Mouse (Mus musculus) lung, embryonic 15.5 days (tissue): ENCODE results near the gene Ptpn11. TPM values are rescaled to one million over a fixed set of nuclear protein-coding genes. Genes with fewer than 3 reads are reported as not detected.
"Not testable (repeated sequence)": the region's sequence is repeated elsewhere in the genome, so short reads cannot be mapped to it uniquely, and the experiment has no call there.

Experiments used
- ATAC-seq: fragments of 200-750 bp; cut with Nextera tagmentation; 2 replicates; pipeline ENCODE4 v1.8.0; 2017; ENCODE audit warnings: moderate number of reproducible peaks, borderline replicate concordance; ENCODE audit not compliant: low FRiP score, low TSS enrichment; ENCODE audit errors: extremely low read depth
- H3K27ac ChIP-seq: fragments of 300-500 bp; sonication (generic); 2 replicates; pipeline ENCODE4 v1.5.1; 2015; ENCODE audit warnings: moderate library complexity, mild to moderate bottlenecking, inconsistent platforms
- H3K27me3 ChIP-seq: fragments of 300-500 bp; sonication (generic); 2 replicates; pipeline ENCODE4 v1.6.1; 2015; ENCODE audit warnings: inconsistent platforms
- H3K36me3 ChIP-seq: fragments of 300-500 bp; sonication (generic); 2 replicates; pipeline ENCODE4 v1.6.1; 2015; ENCODE audit warnings: inconsistent platforms
- H3K4me1 ChIP-seq: fragments of 300-500 bp; sonication (generic); 2 replicates; pipeline ENCODE4 v1.6.1; 2015; ENCODE audit warnings: inconsistent platforms
- H3K4me2 ChIP-seq: fragments of 300-500 bp; sonication (generic); 2 replicates; pipeline ENCODE4 v1.6.1; 2015; ENCODE audit warnings: inconsistent platforms, mild to moderate bottlenecking, moderate library complexity
- H3K4me3 ChIP-seq: fragments of 300-500 bp; sonication (generic); 2 replicates; pipeline ENCODE4 v1.5.1; 2015; ENCODE audit warnings: mild to moderate bottlenecking, inconsistent platforms
- H3K9ac ChIP-seq: fragments of 300-500 bp; sonication (generic); 2 replicates; pipeline ENCODE4 v1.6.1; 2015; ENCODE audit warnings: inconsistent platforms
- H3K9me3 ChIP-seq: fragments of 300-500 bp; sonication (generic); 2 replicates; pipeline ENCODE4 v1.6.1; 2016; ENCODE audit warnings: inconsistent platforms
- WGBS: fragments of 180-500 bp; shearing (Covaris S2); methylation state at CpG from one replicate; pipeline ENCODE4 v1.1.7; 2015; 5-methylcytosine and 5-hydroxymethylcytosine counted together
- polyA plus RNA-seq: library from polyadenylated mRNA; unstranded; fragments of >200 nt; fragmentation: Nextera tagmentation; extraction: Ambion mirVana; gene quantifications from 2 replicates; pipeline ENCODE4 v1.2.1, GENCODE M21; 2015

Gene Ptpn11
- polyA plus RNA-seq, 1 experiment from 2014 or later = 20.8 TPM

GRCm38 (mm10) chr5:121224856-121225255, 33.7 kb upstream of the Ptpn11 start:
- ATAC-seq = no peak

GRCm38 (mm10) chr5:121224020-121224419, 32.8 kb upstream of the Ptpn11 start:
- peaks cover 11% of the 10 kb centered on the region for H3K4me1 ChIP-seq
- not testable (repeated sequence) for H3K27ac ChIP-seq, H3K4me2 ChIP-seq, H3K27me3 ChIP-seq, H3K4me3 ChIP-seq, H3K9me3 ChIP-seq, ATAC-seq, H3K36me3 ChIP-seq, H3K9ac ChIP-seq
- WGBS = 80% methylated on average over 4 of the region's 4 CpGs

More at GRCm38 (mm10) chr5:121224856-121225255, 33.7 kb upstream of the Ptpn11 start:
- H3K9me3 ChIP-seq = no peaks in the 10 kb centered on the region
- H3K4me2 ChIP-seq = no peak overlapping the region
- H3K27ac ChIP-seq = no peak overlapping the region
- no peaks in the 10 kb centered on the region for H3K36me3 ChIP-seq
- WGBS = 85% methylated on average over 3 of the region's 3 CpGs
- H3K4me3 ChIP-seq = no peak overlapping the region
- H3K27me3 ChIP-seq = no peaks in the 10 kb centered on the region
- peaks cover 7% of the 10 kb centered on the region for H3K4me1 ChIP-seq
- no peak overlapping the region for H3K9ac ChIP-seq

DNA sequence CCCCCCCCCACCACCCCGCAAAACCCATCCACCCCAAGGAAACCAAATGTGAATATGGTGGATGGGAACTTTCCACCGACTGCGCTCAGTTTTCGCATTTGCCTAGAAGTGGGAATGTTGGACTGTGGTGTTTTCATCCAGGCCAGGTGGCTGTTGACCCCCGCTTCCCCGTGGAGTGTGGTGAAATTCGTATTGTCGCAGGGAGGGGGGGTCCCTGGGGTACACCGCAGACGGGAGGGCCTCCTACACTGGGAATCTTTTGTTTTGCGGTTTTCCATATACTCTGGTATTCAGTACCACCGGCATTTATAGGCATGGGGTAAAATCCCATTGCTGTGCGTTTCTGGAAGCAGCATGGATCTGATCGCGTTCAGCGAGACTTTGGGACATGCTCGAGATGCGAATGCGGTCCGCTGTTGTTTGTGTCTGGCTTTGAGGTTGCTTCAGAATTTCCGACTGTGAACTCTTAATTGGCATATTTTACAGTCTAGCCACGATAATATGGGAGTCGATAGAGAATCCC, 30.2 kb upstream of the Ptpn11 start:
- H3K9me3 ChIP-seq = no peaks in the 10 kb centered on the region
- no peak overlapping the region for H3K27ac ChIP-seq
- H3K4me3 ChIP-seq = peak overlapping the region; percentile 100
- peaks cover 11% of the 10 kb centered on the region for H3K4me1 ChIP-seq
- ATAC-seq = no peak
- 19% methylated on average over 22 of the region's 23 CpGs for WGBS
- H3K9ac ChIP-seq = peak overlapping the region; percentile 82; the same call in 1 of the 2 replicates
- H3K27me3 ChIP-seq = no peaks in the 10 kb centered on the region
- peak overlapping the region; percentile 76 for H3K4me2 ChIP-seq
- no peaks in the 10 kb centered on the region for H3K36me3 ChIP-seq

DNA sequence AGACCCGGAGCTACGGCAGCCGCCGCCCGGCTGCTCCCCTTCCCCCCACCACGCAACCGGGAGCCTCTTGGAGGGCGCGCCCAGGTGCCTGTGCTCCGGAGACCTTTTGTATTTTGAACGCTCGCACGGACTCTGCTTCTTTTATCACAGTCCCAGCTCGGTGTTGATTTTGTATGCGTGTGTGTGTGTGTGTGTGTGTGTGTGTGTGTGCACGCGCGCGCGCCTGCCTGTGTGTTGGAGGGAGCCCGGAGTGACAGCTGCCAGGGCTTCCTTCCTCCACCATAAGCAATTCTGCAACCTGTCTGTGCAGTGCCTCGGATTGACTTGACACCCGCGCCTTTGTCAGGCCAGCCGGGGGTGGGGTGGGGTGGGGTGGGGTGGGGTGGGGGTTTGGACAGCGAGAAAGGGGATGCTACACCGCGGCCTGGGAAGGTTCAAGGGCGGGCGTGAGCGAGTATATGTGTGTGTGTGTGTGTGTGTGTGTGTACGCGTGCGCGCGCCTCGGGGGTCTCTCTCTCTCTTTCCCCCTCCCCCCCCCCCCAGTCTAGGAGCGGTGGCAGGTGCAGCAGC, 29.6 kb upstream of the Ptpn11 start:
- Histone ChIP-seq H3K9ac (peak overlapping the region; percentile 82), H3K27me3 (no peaks in the 10 kb centered on the region), H3K4me2 (peak overlapping the region; percentile 76), H3K4me1 (peaks cover 11% of the 10 kb centered on the region), H3K36me3 (no peaks in the 10 kb centered on the region), H3K9me3 (no peaks in the 10 kb centered on the region), H3K27ac (peak overlapping the region; percentile 86), H3K4me3 (peak overlapping the region; percentile 100)
- 0% methylated on average over 37 of the region's 38 CpGs for WGBS
- 0 out of 2 replicates have a peak, but pooled peaks have one; percentile 24 for ATAC-seq

DNA sequence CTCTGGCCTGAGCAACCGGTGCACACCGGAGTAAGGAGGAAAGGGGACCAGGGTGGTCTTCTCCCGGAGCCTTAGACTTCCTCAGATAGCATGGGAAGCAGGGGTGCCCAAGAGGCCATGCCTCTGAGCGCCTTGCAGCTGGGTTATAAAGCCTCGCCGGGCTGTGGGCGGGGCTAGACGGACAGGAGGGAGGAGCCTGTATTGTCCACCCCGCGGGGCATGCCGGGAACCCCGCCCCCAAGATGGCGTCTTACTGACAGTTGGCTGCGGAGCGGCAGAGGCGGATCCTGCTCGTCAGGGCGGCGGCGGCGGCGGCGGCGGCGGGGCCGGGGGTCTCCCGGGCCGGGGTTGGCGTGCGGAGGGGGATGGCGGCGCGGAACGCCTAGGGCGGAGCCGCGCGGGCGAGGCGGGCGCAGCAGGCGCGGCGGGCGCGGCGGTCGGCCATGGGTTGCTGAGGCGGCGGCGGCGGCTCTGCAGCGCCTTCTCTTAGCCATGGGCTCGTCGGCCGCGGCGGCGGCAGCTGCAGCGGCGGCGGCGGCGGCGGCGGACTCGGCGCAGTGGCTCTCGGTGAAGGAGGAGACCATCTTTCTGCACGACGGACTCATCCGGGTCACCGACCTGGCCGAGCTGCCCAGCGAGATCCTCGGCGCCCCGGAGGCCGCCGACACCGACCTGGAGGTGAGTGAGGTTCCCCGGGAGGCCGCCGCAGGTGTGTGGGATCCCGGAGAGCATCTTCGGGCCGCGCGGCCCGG, 29.0 kb upstream of the Ptpn11 start, which contains the start of gene Hectd4:
Gene Hectd4 (plus strand): TSS at position 240 of the 752 bp plus-strand sequence.
- Histone ChIP-seq H3K9me3 (no peaks in the 10 kb centered on the region), H3K27me3 (no peaks in the 10 kb centered on the region), H3K9ac (peak within 1 kb of the TSS; percentile 82), H3K4me2 (peak within 1 kb of the TSS; percentile 76), H3K27ac (peak within 1 kb of the TSS; percentile 86), H3K4me1 (peaks cover 11% of the 10 kb centered on the region), H3K36me3 (no peaks in the 10 kb centered on the region), H3K4me3 (peak within 1 kb of the TSS; percentile 100)
- ATAC-seq = peak; percentile 92
- WGBS = under 1% methylated on average over 63 of the region's 90 CpGs

GRCm38 (mm10) chr5:121219190-121219589, 28.0 kb upstream of the Ptpn11 start:
- Histone ChIP-seq H3K4me2 (no peak overlapping the region), H3K36me3 (no peaks in the 10 kb centered on the region), H3K4me1 (peaks cover 11% of the 10 kb centered on the region), H3K9ac (no peak overlapping the region), H3K27ac (no peak overlapping the region), H3K4me3 (no peak overlapping the region), H3K27me3 (no peaks in the 10 kb centered on the region), H3K9me3 (no peaks in the 10 kb centered on the region)
- 88% methylated on average over 1 of the region's 1 CpGs for WGBS
- ATAC-seq = no peak

DNA sequence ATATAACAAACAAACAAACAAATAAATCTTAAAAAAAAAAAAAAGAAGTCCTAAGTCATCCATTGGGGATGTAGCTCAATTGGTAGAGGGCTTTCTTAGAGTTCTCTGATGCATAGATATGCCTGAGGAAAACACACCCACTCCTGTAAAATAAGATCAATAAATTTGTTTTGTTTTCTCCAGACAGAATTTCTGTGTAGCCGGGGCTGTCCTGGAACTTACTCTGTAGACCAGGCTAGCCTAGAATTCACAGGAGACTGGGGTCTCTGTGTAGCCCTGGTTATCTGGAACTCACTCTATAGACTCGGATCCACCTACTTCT, 26.1 kb upstream of the Ptpn11 start:
- Histone ChIP-seq H3K4me1 (peaks cover 11% of the 10 kb centered on the region), H3K4me2 (no peak overlapping the region), H3K9ac (no peak overlapping the region), H3K27me3 (no peaks in the 10 kb centered on the region), H3K36me3 (peaks cover 11% of the 10 kb centered on the region), H3K4me3 (no peak overlapping the region), H3K9me3 (no peaks in the 10 kb centered on the region), H3K27ac (no peak overlapping the region)
- 79% methylated on average over 2 of the region's 2 CpGs for WGBS
- no peak for ATAC-seq

GRCm38 (mm10) chr5:121216584-121217312, 25.6 kb upstream of the Ptpn11 start:
- H3K4me2 ChIP-seq, H3K9me3 ChIP-seq, H3K27me3 ChIP-seq, H3K4me3 ChIP-seq, H3K9ac ChIP-seq, ATAC-seq, H3K27ac ChIP-seq: not testable (repeated sequence)
- 83% methylated on average over 9 of the region's 9 CpGs for WGBS
- H3K36me3 ChIP-seq = peaks cover 16% of the 10 kb centered on the region
- peaks cover 11% of the 10 kb centered on the region for H3K4me1 ChIP-seq

GRCm38 (mm10) chr5:121216126-121216446, 24.9 kb upstream of the Ptpn11 start:
- H3K4me1 ChIP-seq = peaks cover 5% of the 10 kb centered on the region; the same call in 1 of the 2 replicates
- H3K36me3 ChIP-seq = peaks cover 23% of the 10 kb centered on the region
- WGBS = 70% methylated on average over 12 of the region's 12 CpGs
- no peak overlapping the region for H3K4me3 ChIP-seq
- no peaks in the 10 kb centered on the region for H3K9me3 ChIP-seq
- H3K4me2 ChIP-seq = no peak overlapping the region
- ATAC-seq = no peak
- no peak overlapping the region for H3K9ac ChIP-seq
- no peaks in the 10 kb centered on the region for H3K27me3 ChIP-seq
- H3K27ac ChIP-seq = no peak overlapping the region

DNA sequence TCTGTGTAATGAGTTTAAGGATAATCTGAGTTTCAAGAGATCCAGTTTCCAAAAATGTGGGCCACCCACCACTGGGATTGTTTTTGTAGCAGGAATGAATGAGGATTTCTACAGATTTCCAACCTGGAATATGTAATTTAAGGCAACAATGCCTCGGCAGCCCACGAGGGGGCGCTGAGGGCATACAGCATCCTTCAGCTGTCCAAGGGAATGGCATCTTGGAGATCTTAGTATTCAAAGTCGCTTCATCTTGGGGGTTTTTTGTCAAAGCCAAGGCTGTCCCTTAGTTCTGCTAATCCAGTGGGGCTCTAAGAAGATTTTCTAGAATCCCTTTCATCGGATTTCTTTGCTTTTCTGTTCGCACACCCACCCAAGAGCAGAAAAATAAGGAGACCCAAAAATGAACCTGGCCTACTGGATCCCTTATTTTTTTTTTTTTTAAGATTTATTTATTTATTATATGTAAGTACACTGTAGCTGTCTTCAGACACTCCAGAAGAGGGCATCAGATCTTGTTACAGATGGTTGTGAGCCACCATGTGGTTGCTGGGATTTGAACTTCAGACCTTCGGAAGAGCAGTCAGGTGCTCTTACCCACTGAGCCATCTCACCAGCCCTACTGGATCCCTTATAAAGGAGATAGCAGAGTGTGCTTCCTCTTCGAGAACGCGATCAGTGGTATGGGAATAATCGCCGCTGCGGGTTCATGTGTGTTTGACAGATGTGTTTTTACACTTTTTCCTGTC, 24.4 kb upstream of the Ptpn11 start:
- Histone ChIP-seq H3K27ac (no peak overlapping the region), H3K9ac (no peak overlapping the region), H3K36me3 (peaks cover 28% of the 10 kb centered on the region), H3K4me3 (no peak overlapping the region), H3K4me1 (0 out of 2 replicates have a peak, but pooled peaks cover 4% of the 10 kb centered on the region), H3K4me2 (no peak overlapping the region), H3K9me3 (no peaks in the 10 kb centered on the region), H3K27me3 (no peaks in the 10 kb centered on the region)
- ATAC-seq = no peak
- WGBS = 47% methylated on average over 13 of the region's 13 CpGs

DNA sequence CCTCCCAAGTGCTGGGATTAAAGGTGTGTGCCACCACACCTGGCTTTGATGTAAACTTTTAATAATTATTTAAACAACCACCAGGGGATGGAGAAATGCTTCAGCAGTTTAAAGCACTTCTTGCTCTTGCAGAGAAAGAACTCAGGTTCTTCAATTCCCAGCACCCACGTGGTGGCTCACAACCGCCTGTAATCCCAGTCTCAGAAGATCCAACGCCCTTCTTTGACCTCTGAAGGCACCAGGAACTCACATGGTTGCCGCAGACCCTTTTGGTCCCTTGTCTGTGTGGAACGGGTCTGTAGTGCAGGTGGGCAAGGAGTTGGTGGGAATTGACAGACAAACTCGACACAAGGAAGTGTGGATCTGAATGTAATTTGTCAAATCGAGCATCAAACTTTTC, 23.5 kb upstream of the Ptpn11 start:
- H3K4me3 ChIP-seq = no peak overlapping the region
- peaks cover 36% of the 10 kb centered on the region for H3K36me3 ChIP-seq
- no peaks in the 10 kb centered on the region for H3K27me3 ChIP-seq
- H3K27ac ChIP-seq = no peak overlapping the region
- no peak overlapping the region for H3K4me2 ChIP-seq
- no peak for ATAC-seq
- H3K9me3 ChIP-seq = no peaks in the 10 kb centered on the region
- H3K4me1 ChIP-seq = 0 out of 2 replicates have a peak, but pooled peaks cover 2% of the 10 kb centered on the region
- H3K9ac ChIP-seq = no peak overlapping the region
- WGBS = 53% methylated on average over 7 of the region's 7 CpGs
